Mouse (Mus musculus) liver, postnatal 0 days (tissue): ENCODE measurements at regions not wholly inside any gene's neighbourhood (a gene's known extent, or its start where the extent isn't known, plus 50 kb on each side); places are given as distances from the start of the nearest gene placed in this dataset.

Experiments
- ATAC-seq: fragments of 200-750 bp; cut with Nextera tagmentation; 2 replicates; pipeline ENCODE4 v1.8.0; 2017; ENCODE audit warnings: mild to moderate bottlenecking, moderate library complexity
- DNase-seq: peaks from one replicate; pipeline ENCODE4 v3.0.0-alpha.2; 2016
- H3K27ac ChIP-seq: fragments of 300-500 bp; sonication (generic); 2 replicates; pipeline ENCODE4 v1.5.1; 2014; ENCODE audit warnings: antibody characterized with exemption, moderate library complexity, mild to moderate bottlenecking, low read depth
- H3K27me3 ChIP-seq: fragments of 300-500 bp; sonication (generic); 2 replicates; pipeline ENCODE4 v1.6.1; 2014; ENCODE audit warnings: low read length, control low read depth, mixed read lengths; ENCODE audit not compliant: insufficient read depth
- H3K36me3 ChIP-seq: fragments of 300-500 bp; sonication (generic); replicated peaks from 2 replicates; pipeline ENCODE4 v1.6.1; 2014; ENCODE audit warnings: mild to moderate bottlenecking, control low read depth, low read length, moderate library complexity, mixed read lengths; ENCODE audit not compliant: insufficient read depth
- H3K4me1 ChIP-seq: fragments of 300-500 bp; sonication (generic); 2 replicates; pipeline ENCODE4 v1.6.1; 2014; ENCODE audit warnings: antibody characterized with exemption, mild to moderate bottlenecking, control low read depth; ENCODE audit not compliant: insufficient read depth
- H3K4me2 ChIP-seq: fragments of 300-500 bp; sonication (generic); 2 replicates; pipeline ENCODE4 v1.6.1; 2014; ENCODE audit warnings: low read depth, mild to moderate bottlenecking, low read length, moderate library complexity, mixed read lengths
- H3K4me3 ChIP-seq: fragments of 300-500 bp; sonication (generic); 2 replicates; pipeline ENCODE4 v1.5.1; 2014; ENCODE audit warnings: low read depth, low read length
- H3K9ac ChIP-seq: fragments of 300-500 bp; sonication (generic); replicated peaks from 2 replicates; pipeline ENCODE4 v1.6.1; 2014; ENCODE audit warnings: mild to moderate bottlenecking, moderate library complexity
- H3K9me3 ChIP-seq: fragments of 300-500 bp; sonication (generic); 2 replicates; pipeline ENCODE4 v1.6.1; 2016; ENCODE audit warnings: mild to moderate bottlenecking, control low read depth, low read length, mixed read lengths
- CTCF ChIP-seq: sonication (generic); IDR thresholded peaks from 2 replicates; pipeline ENCODE4 v1.5.1; 2016; ENCODE audit warnings: antibody characterized with exemption, low read depth
- EP300 ChIP-seq: IDR thresholded peaks from 2 replicates; pipeline ENCODE4 v1.6.1; 2016; ENCODE audit warnings: antibody characterized with exemption, low read depth, mild to moderate bottlenecking
- WGBS: fragments of 180-500 bp; shearing (Covaris S2); extraction: QIAGEN DNeasy Blood & Tissue Kit; methylation state at CpG from one replicate; pipeline ENCODE4 v1.1.7; 2014; ENCODE audit not compliant: insufficient replicate concordance; 5-methylcytosine and 5-hydroxymethylcytosine counted together

- Histone ChIP-seq H3K36me3 (no peaks in the 10 kb centered on the region), H3K4me2 (no peak overlapping the region), H3K27me3 (no peaks in the 10 kb centered on the region), H3K4me3 (no peak overlapping the region), H3K9me3 (no peaks in the 10 kb centered on the region; the same call in 1 of the 2 replicates), H3K27ac (no peak overlapping the region), H3K9ac (no peak overlapping the region), H3K4me1 (no peaks in the 10 kb centered on the region)
- ATAC-seq (no peak), DNase-seq (no peak)
- TF ChIP-seq CTCF: no peak
- TF ChIP-seq EP300: no peak
These were observed 2531.8 kb upstream of the Gm6569 start for GRCm38 (mm10) chr15:71302541-71302940.

GRCm38 (mm10) chr15:71310230-71310629 lies 2524.1 kb upstream of the Gm6569 start:
- H3K27me3 ChIP-seq: no peaks in the 10 kb centered on the region
- no peak for DNase-seq
- 63% methylated on average over 3 of the region's 3 CpGs for WGBS

GRCm38 (mm10) chr15:71326596-71326995 lies 2507.8 kb upstream of the Gm6569 start:
- no peaks in the 10 kb centered on the region for H3K36me3 ChIP-seq
- H3K9ac ChIP-seq: no peak overlapping the region
- no peak overlapping the region for H3K4me2 ChIP-seq
- no peak overlapping the region for H3K27ac ChIP-seq
- H3K4me1 ChIP-seq: no peaks in the 10 kb centered on the region
- ATAC-seq (no peak), DNase-seq (no peak)
- no peaks in the 10 kb centered on the region for H3K27me3 ChIP-seq
- TF ChIP-seq EP300: no peak
- TF ChIP-seq CTCF: no peak
- no peak overlapping the region for H3K4me3 ChIP-seq
- 65% methylated on average over 3 of the region's 3 CpGs for WGBS
- no peaks in the 10 kb centered on the region for H3K9me3 ChIP-seq

More at GRCm38 (mm10) chr15:71310230-71310629, 2524.1 kb upstream of the Gm6569 start:
- H3K36me3 ChIP-seq: no peaks in the 10 kb centered on the region
- no peaks in the 10 kb centered on the region for H3K4me1 ChIP-seq
- no peak for TF ChIP-seq EP300
- no peak for TF ChIP-seq CTCF
- H3K4me2 ChIP-seq: no peak overlapping the region
- H3K9ac ChIP-seq: no peak overlapping the region
- no peak overlapping the region for H3K4me3 ChIP-seq
- no peak for ATAC-seq
- no peaks in the 10 kb centered on the region for H3K9me3 ChIP-seq
- H3K27ac ChIP-seq: no peak overlapping the region

GRCm38 (mm10) chr15:71358189-71358790 lies 2476.1 kb upstream of the Gm6569 start:
- DNase-seq (no peak), ATAC-seq (no peak)
- no peak overlapping the region for H3K4me2 ChIP-seq
- H3K4me1 ChIP-seq: no peaks in the 10 kb centered on the region
- WGBS: 50% methylated on average over 4 of the region's 4 CpGs
- H3K36me3 ChIP-seq: no peaks in the 10 kb centered on the region
- no peaks in the 10 kb centered on the region for H3K9me3 ChIP-seq
- TF ChIP-seq CTCF: no peak
- no peak for TF ChIP-seq EP300
- H3K9ac ChIP-seq: no peak overlapping the region
- H3K4me3 ChIP-seq: no peak overlapping the region
- no peak overlapping the region for H3K27ac ChIP-seq
- no peaks in the 10 kb centered on the region for H3K27me3 ChIP-seq

GRCm38 (mm10) chr15:71375775-71376174 lies 2458.6 kb upstream of the Gm6569 start:
- ATAC-seq (no peak), DNase-seq (no peak)
- H3K36me3 ChIP-seq: no peaks in the 10 kb centered on the region
- no peaks in the 10 kb centered on the region for H3K27me3 ChIP-seq
- 29% methylated on average over 3 of the region's 3 CpGs for WGBS
- H3K27ac ChIP-seq: no peak overlapping the region
- H3K9ac ChIP-seq: no peak overlapping the region
- TF ChIP-seq CTCF (no peak), EP300 (no peak)
- H3K4me3 ChIP-seq: no peak overlapping the region
- H3K4me2 ChIP-seq: no peak overlapping the region
- no peaks in the 10 kb centered on the region for H3K4me1 ChIP-seq
- H3K9me3 ChIP-seq: no peaks in the 10 kb centered on the region
